Mouse (Mus musculus) cerebellum, adult 9-10 months (tissue): Measurements from ENCODE around the gene Snca.

Experiments
- DNase-seq: peaks from one replicate; pipeline ENCODE4 v3.0.0; 2022

Snca gene

GRCm38 (mm10) chr6:60829282-60829891 is at the start of gene Snca:
Snca (minus strand) TSS chr6:60829855.
- peak; percentile 42 for DNase-seq

DNA sequence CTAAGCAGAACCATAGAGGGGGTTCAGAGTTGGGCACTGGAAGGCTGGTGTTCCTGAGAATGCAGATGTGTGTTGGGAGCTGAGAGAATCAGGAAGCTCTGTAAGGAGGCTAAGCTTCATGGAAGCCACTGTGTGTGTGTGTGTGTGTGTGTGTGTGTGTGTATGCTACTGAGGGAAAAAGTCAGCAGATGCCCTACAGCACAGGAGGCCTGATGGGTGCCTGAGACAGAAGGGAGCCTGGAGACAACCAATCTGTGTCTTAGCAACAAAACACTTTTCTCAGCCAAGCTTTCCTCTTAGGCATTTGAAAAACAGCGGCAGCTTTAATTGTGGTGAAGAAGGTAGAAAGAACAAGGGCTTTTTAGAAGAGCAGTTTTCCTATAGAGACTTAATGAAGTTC is 40.5 kb upstream of the Snca start:
- DNase-seq, result no peak

DNA sequence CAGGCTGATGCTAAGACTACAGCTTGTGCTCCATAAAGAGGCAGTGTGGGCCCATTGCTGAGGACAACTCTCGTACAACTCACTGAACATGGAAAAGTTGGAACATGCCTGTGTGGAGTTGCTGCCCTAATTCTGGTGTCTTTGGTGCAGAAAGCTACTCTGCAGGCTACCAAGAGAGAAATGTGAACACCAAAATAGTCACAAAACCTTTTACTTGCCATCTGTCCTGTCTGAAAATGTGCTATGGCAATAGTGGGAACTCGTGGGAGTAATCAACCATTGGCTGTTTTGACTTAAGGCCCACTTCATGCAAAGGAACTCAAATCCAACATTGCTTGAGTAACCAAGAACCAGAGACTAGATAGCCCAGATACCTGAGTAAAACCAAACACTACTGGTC is 26.9 kb upstream of the Snca start:
- no peak for DNase-seq

GRCm38 (mm10) chr6:60851690-60852089 is 22.0 kb upstream of the Snca start:
- DNase-seq, result no peak

- peak; percentile 70 for DNase-seq
Observed at GRCm38 (mm10) chr6:60828429-60829264, 1.0 kb downstream of the Snca start.

GRCm38 (mm10) chr6:60828047-60828428 is 1.6 kb downstream of the Snca start:
- no peak for DNase-seq

GRCm38 (mm10) chr6:60827290-60827689 is 2.4 kb downstream of the Snca start:
- no peak for DNase-seq

- no peak for DNase-seq
Observed at GRCm38 (mm10) chr6:60819272-60819671, 10.4 kb downstream of the Snca start.

DNA sequence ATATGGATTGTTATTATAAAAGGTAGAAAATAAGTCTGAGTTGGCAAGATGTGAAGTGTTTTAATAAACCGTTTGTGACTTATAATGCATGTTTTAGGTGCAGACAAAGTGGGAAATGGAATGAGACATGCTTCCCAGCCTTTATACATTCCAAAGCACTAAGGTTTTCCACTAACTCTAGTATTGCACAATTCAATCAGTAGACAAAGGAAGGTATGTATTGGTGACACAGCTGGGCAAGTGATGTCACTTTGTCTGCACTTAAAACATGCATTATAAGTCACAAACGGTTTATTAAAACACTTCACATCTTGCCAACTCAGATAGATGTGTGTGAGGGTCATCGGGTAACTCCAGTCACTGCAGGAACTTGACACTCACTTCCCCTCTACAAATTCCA is 16.1 kb downstream of the Snca start:
- no peak for DNase-seq

DNA sequence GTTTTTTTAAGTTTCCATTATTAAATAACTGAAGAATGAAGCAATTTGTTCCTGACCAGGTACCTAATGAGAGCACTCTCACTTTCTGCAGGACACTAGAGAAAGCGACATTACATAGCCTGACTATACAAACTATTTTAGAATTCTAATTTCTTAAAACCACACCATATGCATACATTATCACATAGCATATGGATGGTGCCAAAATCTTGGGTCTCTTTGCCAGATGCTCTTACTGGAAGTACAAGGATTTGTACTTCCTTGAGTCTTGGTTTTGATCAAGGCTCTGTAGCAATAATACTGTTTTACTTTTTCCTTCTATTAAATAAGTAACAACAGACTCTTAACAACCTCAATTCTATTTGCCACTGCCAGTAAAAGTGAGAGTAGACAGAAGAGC is 31.4 kb downstream of the Snca start:
- DNase-seq, result no peak

DNA sequence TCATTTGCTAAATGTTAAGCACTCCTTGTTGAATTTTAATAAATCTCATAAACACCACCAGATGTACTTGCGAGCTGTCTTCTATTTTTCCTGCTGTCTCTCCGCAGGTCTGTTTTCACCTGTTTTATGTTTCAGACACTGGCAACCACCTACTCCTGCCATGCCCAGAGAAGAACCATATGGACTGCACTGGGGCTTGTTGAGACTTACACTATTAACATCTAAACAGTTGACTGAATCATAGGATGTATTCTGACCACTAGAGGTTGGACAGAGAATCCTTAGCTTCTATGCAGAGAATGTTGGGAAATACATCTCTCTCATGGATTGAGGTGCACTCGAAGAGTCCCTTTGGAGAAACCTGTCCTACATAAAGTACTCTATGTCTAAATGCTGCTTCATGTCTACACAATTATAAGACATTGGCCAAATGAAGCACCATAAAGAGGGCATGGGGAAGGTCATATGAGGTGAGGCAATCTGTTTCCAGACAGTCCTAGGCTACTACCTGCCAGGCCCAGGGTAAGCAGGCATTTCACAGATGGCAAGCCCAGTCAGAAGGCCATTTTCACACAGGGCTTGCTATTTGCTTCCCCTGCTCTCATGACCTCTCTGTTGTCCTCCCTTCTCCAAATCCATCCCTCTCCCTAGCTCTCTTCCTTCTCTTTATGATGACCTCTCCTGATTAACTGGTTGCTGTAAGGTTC is 35.8 kb downstream of the Snca start:
- peak; percentile 51 for DNase-seq

DNA sequence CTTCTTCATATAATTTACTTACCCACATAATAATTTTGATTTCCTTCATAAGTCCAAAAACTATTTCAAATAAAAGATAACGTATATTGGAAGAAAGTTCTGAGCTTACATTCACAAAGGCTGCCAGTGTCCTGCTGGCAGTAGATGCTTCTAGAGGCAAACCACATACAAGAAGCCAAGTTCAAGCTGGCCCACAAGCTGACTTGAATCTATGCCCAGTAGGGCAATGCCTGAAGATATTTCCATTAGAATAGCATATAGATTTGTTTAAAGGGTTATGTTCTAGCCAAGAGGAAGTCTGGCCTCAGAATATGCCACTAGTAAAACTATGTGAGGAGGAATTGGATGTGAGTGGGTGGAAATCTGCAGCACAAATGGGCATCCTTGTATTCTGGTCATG is 42.7 kb downstream of the Snca start:
- DNase-seq, result peak; percentile 46

DNA sequence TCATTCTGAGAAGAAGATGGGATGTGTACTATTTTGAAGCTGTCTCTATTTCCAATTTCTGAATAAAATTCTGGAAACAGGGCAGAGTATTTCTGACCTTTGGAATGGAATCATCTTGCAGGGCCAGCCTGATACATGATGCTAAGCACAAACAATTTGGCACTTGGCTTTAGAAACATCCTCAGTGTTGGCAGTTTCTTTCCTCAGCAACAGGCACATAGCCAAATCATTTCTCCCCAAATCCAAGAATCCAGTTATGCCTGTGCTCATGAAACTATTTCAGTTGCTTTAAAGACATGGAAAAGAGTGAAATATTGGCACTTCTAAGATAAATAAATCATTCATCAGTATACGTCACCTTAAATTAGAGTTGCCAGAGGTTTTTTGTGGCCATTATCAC is 57.8 kb downstream of the Snca start:
- peak; percentile 49 for DNase-seq

- no peak for DNase-seq
Observed at GRCm38 (mm10) chr6:60765696-60766095, 64.0 kb downstream of the Snca start.

DNA sequence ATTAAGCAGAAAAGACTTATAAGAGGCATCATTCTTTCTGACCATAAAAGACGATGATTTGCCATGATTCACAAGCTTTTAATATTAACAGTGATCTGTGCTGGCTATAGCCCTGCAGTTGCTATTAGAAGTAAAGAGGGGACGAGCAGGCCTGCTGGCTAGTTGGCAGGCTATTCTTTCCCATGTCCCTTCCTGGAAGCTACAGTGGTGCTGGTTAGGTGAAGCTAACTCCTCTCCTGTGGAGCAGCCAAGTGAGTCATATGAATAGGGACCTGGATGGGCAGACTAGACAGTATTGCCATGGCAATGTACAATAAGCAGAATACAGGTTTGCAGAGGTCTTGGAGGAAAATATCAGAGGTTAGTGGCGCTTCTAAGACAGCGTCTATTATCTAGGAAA is 66.8 kb downstream of the Snca start:
- peak; percentile 15 for DNase-seq

- DNase-seq, result no peak
Observed at GRCm38 (mm10) chr6:60761710-60762109, 67.9 kb downstream of the Snca start.

- peak; percentile 21 for DNase-seq
Observed at GRCm38 (mm10) chr6:60754975-60755374, 74.7 kb downstream of the Snca start.

DNA sequence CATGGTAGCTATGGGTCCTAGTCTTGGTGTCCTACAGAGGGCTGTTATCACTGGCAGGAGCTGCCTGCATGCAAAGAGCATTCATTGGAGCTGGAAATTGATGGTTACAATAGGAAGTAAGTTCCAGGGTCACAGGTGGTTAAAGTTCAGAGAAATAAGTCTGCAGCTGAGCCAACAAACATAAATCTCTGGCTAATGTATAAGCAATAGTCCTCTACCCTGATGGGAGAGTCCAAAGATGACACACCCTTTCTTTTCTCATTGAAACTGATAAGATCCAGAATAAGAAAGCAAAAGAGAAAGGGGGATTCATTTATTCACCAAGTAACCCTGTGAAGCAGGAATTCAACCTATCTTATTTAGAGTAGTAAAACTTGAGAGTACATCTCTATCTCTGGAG is 83.7 kb downstream of the Snca start:
- DNase-seq, result no peak

- DNase-seq, result no peak
Observed at GRCm38 (mm10) chr6:60741427-60742071, 88.1 kb downstream of the Snca start.

GRCm38 (mm10) chr6:60739776-60740175 is 89.9 kb downstream of the Snca start:
- no peak for DNase-seq

DNA sequence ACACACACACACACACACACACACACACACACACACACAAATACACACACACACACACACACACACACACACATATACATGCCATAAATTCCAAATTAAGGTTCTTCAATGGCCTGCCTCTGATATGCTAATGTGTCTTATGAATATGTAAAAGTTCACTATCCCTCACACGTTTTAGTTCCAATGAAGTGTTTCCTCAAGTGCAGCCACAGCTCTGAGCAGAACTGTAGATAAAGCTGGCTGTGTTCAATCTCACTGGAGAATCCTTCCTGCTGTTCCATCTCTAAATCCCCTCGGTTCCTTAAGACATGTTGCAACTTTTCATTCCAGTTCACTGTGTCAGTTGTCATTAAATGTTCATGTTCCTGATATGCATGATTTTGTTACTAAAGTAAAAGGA is 98.5 kb downstream of the Snca start:
- DNase-seq, result no peak

GRCm38 (mm10) chr6:60724110-60724829 is 105.4 kb downstream of the Snca start:
- no peak for DNase-seq

GRCm38 (mm10) chr6:60717566-60717965 is 112.1 kb downstream of the Snca start:
- peak; percentile 71 for DNase-seq
